Mouse (Mus musculus): ENCODE results near the gene Stim2.
A peak's percentile ranks its signal among the peaks of the same experiment; 100 is the strongest.

Stim2 gene

DNA sequence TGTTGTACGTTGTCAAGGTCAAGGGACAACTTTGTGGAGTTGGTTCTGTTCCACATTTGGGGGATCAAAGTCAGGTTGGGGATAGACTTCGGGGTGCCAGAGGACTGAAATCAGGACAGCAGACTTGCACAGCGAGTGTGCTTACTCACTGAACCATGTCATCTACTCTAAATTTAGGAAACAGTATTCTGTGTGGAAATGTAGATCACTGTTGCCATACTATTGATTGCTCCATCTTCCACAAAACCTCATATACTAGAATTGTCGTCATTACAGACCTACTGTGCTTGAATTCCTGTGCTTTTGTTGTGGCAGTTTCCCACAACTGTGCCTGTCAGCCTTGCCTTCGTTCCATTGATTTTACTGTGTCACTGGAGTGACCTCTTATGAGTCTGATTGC lies 51.6 kb downstream of the Stim2 start:
- DNase-seq: no peak

DNA sequence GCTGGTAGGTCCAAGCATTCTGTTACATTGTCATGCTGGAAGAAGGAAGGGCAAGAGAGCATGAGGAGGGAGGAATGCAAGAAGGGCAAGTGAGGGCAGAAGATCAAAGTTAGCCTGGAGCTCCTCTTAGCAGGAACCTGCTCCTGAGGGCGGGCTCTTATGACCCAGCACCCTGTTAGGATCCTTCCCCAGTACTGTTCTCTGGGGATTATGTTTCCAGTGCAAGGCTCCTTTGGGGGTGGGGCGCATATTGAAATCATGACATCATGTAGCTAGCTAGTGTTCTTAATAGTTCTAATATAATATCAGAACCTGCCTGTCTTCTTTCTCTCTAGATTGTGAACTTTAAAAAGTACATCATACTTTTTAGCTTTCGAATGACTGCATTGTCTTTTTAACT lies 52.8 kb downstream of the Stim2 start:
- no peak for DNase-seq

DNA sequence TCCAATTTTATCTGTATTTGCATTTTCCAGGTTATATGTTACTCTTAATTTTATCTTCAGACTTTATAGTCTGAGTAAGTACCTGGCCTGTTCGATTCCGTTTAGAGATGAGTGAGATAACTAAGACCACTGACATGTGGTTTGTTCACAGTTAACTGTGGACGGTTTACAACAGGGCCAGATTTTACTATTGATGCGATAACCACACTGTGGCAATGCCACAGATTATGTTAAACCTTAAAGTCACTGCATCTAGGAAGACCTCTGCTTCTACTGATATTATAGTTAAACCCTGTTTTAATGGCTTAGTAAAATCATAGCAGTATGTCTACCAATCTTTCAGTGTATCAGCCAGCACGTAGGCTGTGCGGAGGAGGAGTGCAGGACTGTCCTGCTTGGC lies 53.9 kb downstream of the Stim2 start:
- no peak for DNase-seq

DNA sequence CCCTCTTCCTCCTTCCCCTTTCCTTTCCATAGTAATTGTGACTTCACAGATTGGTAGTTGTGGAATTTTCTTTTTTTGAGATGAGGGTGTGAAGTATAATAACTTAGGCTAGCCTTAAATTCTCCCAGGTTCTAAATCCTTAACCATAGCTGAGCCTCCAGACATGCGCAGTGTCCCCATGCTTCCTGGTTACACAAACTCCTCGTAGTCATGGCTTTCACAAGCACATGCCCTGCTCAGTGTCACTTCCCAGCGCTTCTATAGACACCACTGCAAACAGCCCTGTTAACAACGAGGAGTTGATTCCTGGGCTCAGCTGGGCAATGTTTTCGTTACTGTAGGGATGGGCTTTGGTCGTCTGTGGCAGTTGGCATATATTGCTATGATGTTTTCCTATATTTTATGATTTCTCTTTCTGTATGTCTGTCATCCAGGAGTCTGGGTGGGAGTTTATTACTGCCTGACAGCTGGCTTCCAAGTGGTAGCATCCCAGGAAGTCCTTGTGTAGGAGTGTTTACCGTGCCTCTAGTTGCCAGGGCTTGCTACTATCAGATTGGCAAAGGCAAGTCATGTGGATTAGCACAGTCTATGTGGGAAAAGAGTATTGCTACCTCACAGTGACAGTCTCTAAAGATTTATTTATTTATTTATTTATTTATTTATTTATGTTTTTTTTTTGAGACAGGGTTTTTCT lies 55.5 kb downstream of the Stim2 start:
- DNase-seq: peak; percentile 40

DNA sequence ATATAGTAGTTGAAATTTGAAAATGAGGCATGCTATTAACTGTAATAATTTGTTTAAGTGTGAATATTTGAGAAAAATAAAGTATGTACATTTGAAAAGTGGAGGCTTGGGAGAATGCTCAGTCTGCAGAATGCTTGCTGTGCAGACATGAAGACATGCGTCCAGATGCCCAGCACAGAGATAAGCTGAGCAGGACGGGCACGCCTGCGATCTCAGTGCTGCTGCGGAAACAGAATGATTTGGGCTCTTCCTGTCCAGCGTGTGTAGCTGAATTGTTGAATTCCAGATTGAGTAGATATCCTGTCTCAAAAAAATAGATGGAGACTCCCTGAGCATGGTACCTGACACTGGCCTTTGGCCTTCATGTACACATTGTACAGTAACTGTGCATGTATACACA lies 58.0 kb downstream of the Stim2 start:
- no peak for DNase-seq

DNA sequence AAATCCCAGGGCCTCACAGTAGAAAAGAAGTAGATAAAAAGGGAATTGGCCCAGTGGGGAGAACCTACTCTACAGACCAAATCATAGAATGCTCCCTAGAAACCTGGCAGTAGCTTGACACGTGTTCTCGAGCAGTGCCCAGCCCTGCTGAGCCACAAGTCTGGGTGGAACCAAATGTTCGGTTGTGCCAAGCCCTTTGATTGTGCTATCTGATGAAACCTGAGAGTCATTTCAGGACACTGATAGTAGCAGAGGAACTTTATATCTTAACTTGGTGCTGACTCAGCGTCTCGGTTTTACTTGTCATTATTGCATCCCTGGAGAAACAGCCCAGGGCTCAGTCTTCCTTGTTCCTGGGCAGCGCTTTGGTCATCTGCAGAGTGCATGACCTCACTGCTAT lies 61.7 kb downstream of the Stim2 start:
- DNase-seq: no peak

DNA sequence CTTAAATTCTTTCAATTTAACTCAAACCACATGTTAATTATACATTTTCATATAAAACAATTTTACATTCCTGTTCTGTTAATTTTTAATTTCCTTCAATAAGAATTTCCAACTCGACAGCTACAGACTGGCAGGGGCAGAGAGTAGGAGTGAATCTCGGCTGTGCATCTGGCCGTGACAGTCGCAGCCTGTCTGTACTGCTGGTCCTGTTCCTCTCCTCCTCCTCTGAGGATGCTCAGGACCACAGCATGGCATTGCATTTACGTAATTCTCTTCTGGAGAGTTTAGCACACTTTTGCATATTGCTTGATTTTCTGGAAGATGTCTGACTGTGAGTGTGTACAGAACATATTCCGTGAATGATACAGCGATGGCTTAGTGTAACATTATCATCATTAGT lies 63.8 kb downstream of the Stim2 start:
- DNase-seq: peak; percentile 85

DNA sequence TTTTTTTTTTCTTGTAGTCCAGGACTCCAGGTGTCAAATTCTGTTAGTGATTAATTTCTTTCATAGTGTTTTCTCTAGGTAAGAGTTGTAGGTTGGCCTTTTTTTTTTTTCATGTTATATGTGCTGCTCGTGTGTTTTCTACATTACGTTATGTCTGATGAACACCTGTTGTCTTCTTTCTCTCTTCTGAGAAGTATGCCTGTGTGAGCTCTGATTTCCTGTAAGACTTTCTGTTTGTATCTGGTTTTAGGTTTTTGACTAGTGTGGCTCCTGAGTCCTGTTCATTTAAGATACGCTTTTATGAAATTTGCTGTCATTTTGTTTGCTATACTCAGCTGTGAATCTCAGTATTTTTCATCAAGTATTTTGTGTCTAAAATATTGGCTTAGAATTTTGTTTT lies 69.3 kb downstream of the Stim2 start:
- no peak for DNase-seq

DNA sequence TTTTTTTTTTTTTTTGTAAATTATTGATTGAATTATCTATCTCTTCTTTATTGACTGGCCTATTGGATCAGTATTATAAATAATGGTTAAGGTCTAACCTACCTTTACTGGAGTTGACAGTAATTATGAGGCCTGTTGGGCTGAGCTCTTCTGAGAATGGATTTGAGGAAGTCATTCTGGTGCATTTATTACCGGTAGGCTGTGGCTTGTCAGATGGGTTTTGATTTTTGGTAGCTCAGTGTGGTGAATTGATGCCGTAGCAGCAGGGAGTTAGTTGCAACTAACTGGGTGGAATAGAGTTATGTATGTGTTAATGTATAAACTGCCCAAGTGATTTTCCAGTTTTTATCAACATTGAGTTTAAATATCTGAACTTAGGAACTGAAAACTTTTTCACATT lies 72.2 kb downstream of the Stim2 start:
- DNase-seq: no peak

DNA sequence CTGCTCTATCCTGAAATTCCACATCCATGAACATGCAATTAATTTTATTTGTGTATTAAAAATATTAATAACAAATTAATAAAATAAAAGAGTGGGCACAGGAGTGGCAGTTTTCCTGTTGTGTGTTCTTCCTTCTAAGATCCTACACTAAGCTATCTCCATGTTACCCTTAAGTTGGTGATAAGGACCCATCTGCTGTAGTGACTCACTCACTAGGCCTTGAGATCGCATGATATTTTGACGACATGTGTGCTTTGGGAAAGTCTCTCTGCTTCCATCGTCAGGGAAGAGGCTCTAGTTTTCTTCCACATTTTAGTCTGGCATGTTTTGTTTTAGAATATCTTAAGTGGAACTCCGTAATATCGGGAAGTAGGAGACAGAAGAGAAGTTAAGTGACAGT lies 73.0 kb downstream of the Stim2 start:
- DNase-seq: no peak

DNA sequence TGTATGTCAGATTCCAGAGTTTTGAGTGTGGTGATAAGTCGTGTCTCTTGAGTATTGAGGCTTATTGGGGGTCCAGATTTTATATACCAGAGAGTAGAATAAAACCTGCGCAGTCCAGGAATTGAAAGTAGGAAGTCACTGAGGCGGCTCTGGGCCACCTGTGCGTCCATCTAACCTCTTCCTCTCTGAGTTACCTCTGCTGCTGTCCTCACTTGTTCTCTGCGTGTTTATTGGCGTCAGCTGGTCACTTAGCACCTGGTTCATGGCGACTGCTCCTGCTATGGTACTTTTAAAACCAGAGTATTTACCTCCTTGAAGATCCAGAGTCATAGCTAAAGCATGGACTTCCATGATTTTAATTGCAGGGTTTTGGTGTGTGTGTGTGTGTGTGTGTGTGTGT lies 73.4 kb downstream of the Stim2 start:
- no peak for DNase-seq

DNA sequence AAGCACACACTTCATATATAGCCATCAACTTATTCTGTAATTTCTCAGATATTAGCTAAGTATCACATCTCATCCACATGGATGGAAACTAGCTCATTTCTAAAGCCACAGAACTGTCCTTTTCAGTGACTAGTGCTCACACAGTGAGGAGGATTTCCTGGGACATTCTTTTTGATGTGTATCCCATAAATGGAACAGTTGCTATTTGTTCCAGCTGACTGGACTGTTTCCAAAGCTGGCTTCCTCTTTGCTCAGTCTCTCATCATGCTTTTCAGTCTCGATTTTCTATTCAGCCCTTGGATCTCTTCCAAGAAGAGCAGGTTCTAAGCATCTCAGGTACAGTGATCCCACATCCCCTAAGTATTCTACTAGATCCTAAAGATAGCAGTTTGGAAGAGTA lies 75.0 kb downstream of the Stim2 start:
- DNase-seq: peak; percentile 31

DNA sequence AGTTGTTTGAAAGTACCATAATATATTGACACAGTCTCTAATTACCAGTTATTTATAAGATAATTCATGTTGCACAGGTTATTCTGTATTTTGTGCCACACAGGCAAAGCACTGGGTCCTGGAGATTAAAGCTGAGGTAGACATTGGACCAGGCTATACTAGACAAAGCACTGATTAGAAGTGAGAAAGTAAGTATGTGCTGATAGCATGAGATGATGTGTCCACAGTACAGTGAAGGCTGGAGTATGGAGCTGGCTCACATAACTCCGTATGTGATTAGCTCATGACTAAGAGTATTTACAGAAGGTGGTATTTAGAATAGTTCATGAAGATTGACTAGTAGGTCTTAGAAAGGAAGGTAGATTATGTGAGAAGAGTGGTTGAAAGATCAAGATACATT lies 81.7 kb downstream of the Stim2 start:
- no peak for DNase-seq

DNA sequence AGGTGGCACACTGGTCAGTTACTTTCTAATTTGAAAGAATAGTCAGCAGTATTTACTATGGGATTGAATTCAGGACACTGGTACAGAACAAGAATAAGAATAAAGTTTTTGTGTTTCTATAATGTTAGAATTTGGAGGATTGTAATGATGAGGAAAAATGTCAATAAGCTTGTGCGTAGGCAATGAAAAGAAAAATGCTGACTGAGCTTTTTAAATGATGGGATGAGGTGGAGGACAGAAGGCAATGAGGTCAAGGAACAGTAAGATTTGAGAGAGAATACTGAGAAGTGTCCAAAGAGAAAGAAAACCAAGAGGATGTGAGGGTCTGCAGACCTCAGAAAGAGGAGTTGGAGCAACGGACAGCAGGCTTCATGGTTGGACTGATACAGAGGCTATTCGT lies 89.6 kb downstream of the Stim2 start:
- DNase-seq: no peak

DNA sequence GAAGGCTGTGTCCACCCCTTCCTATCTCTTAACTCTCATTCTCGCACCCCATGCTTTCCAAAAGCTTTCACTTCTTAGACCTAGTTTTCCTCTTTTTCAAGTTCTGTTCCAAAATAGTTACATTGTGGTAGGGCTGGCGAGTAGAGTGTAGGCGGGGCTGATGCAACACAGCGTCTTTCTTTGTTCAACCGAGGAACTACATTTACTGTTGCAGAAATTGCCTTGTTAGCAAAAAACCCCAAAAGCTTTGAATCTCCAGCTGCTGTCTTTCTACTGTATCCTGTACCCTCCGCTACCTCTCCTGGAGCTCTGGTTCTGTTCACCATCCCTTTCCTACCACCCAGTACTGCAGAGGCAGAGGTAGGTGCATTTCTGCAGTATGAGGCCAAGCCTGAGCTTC lies 99.9 kb downstream of the Stim2 start:
- DNase-seq: peak; percentile 63

DNA sequence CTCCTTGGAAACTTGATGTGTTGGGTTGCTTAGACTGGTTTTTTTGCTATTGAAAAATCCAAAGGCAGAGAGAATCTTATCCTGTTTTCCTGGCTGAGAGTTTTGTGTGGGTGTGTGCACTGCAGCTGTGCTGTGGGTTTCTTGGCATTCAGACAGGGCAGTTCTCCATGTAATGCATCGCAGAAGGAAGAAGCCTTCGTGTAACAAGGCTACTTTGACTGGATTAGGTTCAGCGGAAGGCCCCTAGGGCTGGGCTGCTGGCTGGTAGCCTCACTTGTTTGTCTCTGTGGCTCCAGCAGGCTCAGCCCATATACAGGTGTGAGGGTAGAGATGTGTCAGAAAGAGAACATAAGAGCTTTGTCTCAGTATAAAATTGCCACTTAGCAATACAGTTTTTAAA lies 102.6 kb downstream of the Stim2 start:
- peak; percentile 82 for DNase-seq

DNA sequence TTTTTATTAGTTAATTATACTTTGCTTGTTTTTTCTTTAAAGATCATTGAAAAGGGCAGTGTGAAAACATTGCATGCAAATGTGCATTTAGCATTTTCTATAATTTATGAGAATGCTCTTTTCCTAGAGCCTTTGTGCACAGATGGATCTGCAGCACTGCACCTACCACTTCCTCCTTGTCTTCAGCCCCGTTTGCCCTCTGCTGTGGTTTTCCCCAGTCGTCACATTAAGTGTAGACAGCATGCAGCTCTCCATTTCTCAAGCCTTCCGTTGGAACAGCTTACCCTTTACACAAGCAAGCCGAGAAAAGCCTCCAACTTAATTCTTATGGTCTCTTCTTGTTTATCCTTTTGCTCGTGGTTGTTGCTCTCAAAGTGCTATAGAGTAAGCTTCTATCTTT lies 103.0 kb downstream of the Stim2 start:
- DNase-seq: peak; percentile 40

DNA sequence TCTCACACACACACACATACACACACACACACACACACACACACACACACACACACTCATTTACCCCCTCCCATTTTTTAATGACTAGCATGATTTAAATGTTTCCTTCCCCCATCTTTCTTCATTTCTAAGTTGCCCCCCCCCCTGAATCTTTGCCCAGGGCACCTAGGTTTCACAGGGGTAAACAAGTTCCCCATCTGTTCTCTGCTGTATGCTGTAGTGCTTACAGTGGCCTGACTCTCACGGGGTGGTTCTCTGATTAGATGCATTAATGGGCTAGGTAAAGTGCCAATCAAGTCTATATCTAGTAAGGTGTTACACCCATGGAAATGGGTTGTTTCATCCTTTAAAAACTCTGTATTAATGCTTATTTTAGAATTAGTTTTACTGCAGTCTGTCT lies 103.7 kb downstream of the Stim2 start:
- no peak for DNase-seq

DNA sequence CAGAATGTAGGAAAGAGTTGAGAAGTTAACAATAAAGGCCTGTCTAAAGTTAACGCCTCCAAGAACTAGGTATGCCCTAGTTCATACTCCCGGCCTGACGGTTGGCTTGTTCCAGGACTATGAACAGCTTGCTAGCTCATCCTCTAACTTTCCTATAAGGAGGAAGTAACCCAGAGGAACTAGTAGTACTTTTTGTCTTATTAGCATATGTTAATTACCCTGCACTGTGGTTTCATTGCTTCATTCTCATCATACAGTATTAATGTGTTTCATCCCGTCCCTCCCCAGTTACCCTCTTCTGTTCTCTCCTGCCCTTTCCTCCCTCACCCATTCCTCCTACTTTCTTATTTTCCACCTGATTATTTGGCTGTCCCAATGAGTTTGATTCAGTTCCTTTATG lies 108.4 kb downstream of the Stim2 start:
- no peak for DNase-seq

DNA sequence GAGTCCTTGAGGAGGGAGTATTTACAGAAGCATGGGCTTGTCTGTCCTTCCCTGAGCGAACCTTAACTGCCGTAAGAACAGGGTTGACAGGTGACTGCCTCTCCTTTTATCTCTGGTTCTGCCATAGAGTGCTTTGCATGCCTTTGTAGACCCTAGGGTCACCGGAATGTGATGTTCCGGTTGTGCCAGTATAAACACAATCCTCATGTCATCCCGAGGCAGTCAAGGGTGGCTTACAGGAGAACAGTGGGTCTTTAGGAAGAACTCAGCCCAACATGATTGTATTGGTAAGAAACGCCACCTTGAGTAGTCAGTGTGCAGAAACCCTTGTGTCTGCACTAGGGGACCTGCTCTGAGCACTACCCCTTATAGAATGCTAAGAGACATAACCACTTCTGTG lies 108.8 kb downstream of the Stim2 start:
- no peak for DNase-seq

DNA sequence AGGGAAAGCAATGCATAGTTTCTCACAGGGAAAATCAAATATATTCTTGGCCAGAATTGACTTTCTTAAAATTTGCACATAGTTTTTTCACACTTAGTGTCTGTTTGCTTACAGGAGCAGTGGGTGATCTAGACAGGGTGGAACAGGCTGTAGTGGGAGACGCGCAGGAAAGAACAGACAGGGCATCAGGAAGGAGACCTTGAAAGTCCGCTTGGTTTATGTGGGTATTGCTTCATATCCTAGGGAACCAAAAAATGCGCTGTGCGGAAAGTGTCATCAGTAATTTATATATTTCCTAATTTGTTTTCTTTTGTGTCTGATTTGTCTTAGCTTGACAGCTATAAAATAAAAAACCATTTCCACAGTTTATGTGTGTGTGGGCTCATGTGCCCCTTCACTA lies 110.8 kb downstream of the Stim2 start:
- no peak for DNase-seq

DNA sequence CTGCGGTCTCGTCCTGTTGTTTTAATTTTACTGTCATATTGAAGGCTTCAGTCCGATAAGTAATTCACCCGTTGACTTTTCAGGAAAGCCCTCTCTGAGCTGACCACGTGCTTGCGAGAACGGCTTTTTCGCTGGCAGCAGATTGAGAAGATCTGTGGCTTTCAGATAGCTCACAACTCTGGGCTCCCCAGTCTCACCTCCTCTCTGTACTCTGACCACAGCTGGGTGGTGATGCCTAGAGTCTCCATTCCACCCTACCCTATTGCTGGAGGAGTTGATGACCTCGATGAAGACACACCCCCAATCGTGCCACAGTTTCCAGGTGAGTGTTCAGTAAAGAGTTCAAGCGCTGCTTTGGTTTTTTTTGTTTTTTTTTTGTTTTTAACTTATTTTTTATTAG lies 112.5 kb downstream of the Stim2 start:
- no peak for DNase-seq

DNA sequence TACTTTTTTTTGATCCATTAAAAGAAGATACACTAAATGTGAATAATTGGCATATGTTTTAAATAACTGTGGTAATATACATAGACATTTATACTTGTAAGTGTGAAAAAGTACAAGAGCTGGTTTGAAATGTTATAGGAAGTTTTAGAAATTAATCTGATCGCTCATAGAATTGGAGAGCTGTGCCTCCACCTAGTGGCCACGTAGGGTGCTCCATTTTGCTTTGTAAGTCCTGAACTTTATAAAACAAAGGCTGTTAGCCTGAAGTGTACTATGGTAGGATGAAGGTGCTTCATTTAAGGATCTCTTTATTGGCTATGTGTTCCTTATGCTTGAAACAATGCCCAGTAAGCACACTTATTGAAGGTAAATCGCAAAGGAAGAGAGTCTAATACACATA lies 115.0 kb downstream of the Stim2 start:
- peak; percentile 52 for DNase-seq

DNA sequence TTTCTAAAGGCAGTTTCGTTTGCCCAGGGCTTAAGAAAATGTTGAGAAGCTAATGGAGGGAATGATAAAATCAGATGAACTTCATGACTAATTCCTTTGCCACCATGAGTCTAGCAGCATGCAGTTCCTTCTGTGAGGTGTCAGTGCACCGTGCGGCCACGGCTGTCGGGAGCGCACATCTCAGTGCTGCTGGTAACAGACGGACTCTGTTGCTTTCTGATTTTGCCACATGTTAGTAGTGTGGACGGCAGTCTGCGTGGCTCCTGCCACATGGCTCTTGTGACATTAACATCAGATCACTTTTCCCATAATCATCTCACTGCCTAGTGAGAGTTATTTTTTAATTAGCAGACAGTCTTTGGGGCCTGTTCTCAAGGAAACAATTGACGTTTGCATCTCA lies 118.2 kb downstream of the Stim2 start:
- no peak for DNase-seq

DNA sequence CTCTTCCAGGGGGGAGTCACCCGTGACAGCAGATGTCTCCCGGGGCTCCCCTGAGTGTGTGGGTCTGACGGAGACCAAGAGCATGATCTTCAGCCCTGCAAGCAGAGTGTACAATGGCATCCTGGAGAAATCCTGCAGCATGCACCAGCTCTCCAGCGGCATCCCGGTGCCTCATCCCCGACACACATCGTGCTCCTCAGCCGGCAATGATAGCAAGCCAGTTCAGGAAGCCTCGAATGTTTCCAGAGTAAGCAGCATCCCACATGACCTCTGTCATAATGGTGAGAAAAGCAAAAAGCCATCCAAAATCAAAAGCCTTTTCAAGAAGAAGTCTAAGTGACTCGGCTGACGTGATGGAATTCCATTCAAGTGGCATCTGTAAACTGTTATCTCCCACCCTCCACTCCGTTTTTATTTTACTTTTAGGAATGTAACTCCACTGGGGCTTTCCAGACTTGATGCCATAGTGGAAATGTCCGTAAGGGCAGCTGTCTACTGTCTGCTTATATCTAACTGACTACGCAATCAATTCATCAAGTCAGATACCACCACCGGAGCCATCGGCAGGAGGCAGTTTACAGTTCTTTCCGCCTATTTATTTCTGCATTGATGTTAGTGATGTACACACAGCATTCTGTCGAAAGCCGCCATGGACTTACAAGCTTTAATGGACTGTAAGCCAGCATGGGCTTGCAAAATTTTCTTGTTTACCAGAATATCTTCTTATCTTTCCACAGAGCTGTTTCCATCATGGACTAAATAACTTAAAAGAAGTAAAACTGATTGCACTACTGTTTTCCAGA lies 120.3 kb downstream of the Stim2 start:
- no peak for DNase-seq
